Mouse (Mus musculus) cerebellum, postnatal 4 days (tissue): ENCODE results near the gene Ppfibp2.

ENCODE experiments used
- DNase-seq, 2 experiments: peaks; one replicate each; pipeline ENCODE4 v3.0.0; 2022; ENCODE audit warnings: low spot score in 2 of 2, mixed read lengths in 1 of 2

Ppfibp2 gene

DNA sequence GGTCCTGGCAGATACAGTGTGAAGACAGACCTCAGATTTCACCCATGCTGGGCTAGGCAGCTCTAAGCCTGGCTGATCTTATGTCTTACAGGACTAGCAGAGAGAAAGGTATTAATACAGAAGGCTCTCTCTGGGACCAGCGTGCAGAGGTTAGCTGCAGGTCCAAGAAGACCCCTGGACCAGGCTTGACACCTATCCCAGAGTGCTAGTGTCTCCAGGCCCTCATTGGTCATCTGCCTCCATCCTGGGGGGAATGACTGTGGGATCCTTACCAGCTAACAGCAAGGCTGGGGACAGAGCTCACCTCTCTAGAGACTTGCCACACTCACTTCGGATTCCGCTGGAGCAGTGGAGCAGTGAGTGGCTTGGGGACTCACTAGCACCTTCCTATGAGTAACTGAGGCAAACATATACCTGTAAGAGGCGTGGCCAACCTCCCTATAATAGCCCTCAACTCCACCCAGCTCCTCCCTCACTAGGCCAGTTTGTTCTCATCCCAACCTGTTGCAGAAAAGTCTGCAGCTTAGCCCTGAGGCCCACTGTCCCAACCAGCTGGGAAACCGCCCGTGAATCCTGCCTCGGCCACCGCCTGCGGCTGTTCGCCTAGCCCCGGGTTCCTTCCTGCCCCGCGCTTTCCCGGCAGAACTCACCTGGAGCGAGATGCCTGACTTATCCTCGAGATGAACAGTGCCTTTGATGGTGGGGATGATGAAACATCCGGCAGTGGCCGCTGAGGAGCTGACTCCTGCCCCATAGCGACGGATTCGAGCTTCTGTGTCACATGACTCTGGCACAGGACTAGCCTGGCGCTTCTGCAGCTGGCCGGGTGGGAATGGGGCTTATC, 162.5 kb downstream of the Ppfibp2 start, which contains the start of gene Cyb5r2:
TSS of gene Cyb5r2 (minus strand) at position 725 of the 844 bp plus-strand sequence.
- DNase-seq, result no peak

DNA sequence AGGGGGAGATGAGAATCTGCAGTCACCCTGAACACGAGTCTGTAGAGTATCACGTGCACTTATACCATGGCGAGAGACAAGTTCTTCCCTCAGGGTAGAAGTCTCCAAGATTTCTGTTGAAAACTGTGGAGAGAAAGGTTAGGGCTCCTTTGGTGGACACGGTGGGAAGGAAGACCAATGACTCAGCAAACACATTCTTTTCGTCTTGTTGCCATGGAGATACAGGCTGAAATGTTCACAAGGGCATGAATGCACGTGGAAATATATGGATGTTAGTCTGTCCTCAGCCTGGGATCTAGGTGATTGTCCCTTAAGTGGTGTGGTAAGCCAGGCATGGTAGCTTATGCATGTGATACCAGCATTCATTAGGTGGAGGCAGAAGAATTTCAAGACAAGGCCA, 175.8 kb downstream of the Ppfibp2 start:
- no peak for DNase-seq

DNA sequence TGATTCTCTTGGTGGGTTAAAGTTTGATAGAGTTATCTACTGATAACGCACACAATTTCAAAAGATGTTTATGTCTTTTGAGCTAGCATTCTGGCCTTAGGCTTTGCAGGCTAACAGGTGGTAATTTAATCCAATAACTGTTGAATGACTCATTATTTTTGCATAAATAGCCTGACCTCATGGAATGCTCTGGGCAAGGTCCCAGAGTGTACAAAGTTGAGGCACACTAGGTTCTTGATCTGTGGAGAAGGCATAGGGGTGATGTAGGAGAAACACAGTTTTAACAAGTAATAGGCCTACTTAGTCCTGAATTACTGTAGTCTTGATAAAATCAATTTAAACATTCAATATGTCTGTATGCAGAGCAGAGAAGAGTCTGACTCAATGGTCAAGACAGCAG, 183.2 kb downstream of the Ppfibp2 start:
- DNase-seq, result no peak

DNA sequence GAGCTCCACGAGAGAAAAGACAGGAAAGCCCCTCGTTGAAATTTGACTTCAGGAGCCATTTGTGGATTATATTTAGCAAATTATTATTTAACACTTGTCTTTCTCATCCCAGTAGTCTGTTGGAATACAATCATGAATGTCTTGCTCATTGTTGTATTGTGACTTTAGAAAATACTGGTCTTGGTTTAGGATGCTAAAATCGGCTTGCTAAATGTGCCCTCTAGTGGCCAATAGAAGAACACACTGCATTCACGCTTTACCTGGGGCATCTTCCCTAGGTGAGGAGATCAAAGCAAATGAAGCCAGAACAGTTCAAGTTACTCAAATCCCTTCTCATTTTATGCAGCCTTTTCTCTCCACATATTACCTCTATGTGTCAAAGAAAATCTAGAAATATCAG, 184.6 kb downstream of the Ppfibp2 start:
- DNase-seq, result no peak

DNA sequence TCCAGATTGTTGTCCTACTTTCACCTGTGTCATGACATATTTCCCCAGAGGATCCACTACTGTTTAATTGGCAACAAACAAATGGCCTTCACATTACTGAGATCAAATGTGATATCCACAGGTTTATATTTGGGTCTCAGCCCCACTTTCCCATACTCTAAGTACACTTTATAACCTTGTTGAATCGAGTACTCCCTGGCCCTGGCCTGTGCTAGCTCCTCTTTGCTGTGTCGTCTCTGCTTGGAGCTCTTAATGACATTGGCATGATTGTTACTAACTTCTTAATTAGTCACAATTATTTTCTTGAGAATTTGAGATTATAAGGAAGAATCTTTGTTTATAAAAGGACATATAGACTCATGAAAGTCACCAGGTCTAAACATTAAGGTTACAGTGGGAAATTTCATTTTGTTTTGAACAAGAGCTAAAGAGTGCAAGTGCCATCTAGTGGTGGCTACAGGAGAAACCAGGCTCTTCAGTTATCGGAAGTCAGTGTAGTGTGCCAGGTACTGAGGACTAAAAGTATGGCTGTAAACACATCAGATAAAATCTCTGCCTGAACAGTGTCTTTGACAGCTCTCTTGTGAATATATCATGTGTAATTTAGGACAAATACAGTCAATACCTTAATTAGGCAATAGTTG, 193.1 kb downstream of the Ppfibp2 start:
- peak in 1 of 2 experiments; percentile 6 for DNase-seq

DNA sequence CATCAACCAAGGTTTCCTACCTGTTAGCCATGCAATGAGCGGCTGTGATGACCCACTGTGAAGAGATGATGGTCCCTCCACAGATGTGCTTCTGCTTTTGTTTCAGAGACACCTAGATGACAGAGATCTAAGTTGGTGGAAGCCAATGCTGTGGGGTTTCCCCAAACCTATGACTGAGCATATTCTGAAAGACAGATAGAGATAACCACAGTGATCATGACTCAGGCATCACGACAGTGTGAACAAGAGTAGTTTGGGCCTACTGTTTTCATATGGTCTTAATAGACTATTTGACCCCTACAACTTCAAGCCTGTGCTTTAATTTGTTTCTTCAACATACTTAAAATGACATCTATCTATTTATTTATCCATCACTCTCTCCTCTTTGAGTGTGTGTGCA, 201.5 kb downstream of the Ppfibp2 start:
- DNase-seq, result no peak
